Mouse (Mus musculus) heart, embryonic 14.5 days (tissue): ENCODE results near the gene Cd276. TPM values are rescaled to one million over a fixed set of nuclear protein-coding genes. Genes with fewer than 3 reads are reported as not detected.
A peak's percentile ranks its signal among the peaks of the same experiment; 100 is the strongest.
"Not testable (repeated sequence)": the region's sequence is repeated elsewhere in the genome, so short reads cannot be mapped to it uniquely, and the experiment has no call there.

Experiments used
- ATAC-seq: fragments of 200-750 bp; cut with Nextera tagmentation; 2 replicates; pipeline ENCODE4 v1.8.0; 2017; ENCODE audit warnings: low read depth, moderate TSS enrichment; ENCODE audit not compliant: insufficient number of reproducible peaks, insufficient read depth, low FRiP score
- H3K27ac ChIP-seq, 2 experiments: fragments of 200-500 bp in 1 of 2; fragments of 300-500 bp in 1 of 2; sonication (generic) in 1 of 2; replicated peaks in 1 of 2; 2 replicates each; pipeline ENCODE4 v1.5.1; 2012 to 2014; ENCODE audit warnings: low read depth in 2 of 2, low read length in 2 of 2, control low read depth in 1 of 2, mild to moderate bottlenecking in 1 of 2, mixed read lengths in 1 of 2; ENCODE audit not compliant: control insufficient read depth in 1 of 2, insufficient read depth in 1 of 2
- H3K27me3 ChIP-seq: fragments of 300-500 bp; sonication (generic); 2 replicates; pipeline ENCODE4 v1.6.1; 2014; ENCODE audit warnings: mild to moderate bottlenecking, low read length, control low read depth; ENCODE audit not compliant: control insufficient read depth, insufficient read depth
- H3K36me3 ChIP-seq: fragments of 300-500 bp; sonication (generic); 2 replicates; pipeline ENCODE4 v1.6.1; 2014; ENCODE audit warnings: mild to moderate bottlenecking, control low read depth, low read length, mixed read lengths; ENCODE audit not compliant: control insufficient read depth, insufficient read depth
- H3K4me1 ChIP-seq, 2 experiments: fragments of 200-500 bp in 1 of 2; fragments of 300-500 bp in 1 of 2; sonication (generic) in 1 of 2; 2 replicates each; pipeline ENCODE4 v1.6.1; 2012 to 2014; ENCODE audit warnings: low read length in 2 of 2, control low read depth in 1 of 2, mixed read lengths in 1 of 2; ENCODE audit not compliant: control insufficient read depth in 2 of 2, insufficient read depth in 2 of 2
- H3K4me2 ChIP-seq: fragments of 300-500 bp; sonication (generic); 2 replicates; pipeline ENCODE4 v1.6.1; 2014; ENCODE audit warnings: mild to moderate bottlenecking, low read length
- H3K4me3 ChIP-seq, 2 experiments: fragments of 200-500 bp in 1 of 2; fragments of 300-500 bp in 1 of 2; sonication (generic) in 1 of 2; 2 replicates each; pipeline ENCODE4 v1.5.1; 2012 to 2014; ENCODE audit warnings: low read length in 2 of 2, mild to moderate bottlenecking in 2 of 2, control low read depth in 1 of 2, low read depth in 1 of 2, moderate library complexity in 1 of 2; ENCODE audit not compliant: control insufficient read depth in 1 of 2, insufficient read depth in 1 of 2
- H3K9ac ChIP-seq: fragments of 300-500 bp; sonication (generic); 2 replicates; pipeline ENCODE4 v1.6.1; 2014; ENCODE audit warnings: mild to moderate bottlenecking, low read length
- H3K9me3 ChIP-seq: fragments of 300-500 bp; sonication (generic); 2 replicates; pipeline ENCODE4 v1.6.1; 2016; ENCODE audit warnings: low read length, control low read depth; ENCODE audit not compliant: control insufficient read depth
- WGBS: fragments of 180-500 bp; shearing (Covaris S2); extraction: QIAGEN DNeasy Blood & Tissue Kit; methylation state at CpG from one replicate; pipeline ENCODE4 v1.1.7; 2014; 5-methylcytosine and 5-hydroxymethylcytosine counted together
- polyA plus RNA-seq: library from polyadenylated mRNA; unstranded; fragments of >200 nt; fragmentation: Nextera tagmentation; extraction: Ambion mirVana; gene quantifications from 2 replicates; pipeline ENCODE4 v1.2.1, GENCODE M21; 2014

Gene Cd276
- polyA plus RNA-seq, 1 experiment from 2014 or later = 30.9 TPM

- H3K36me3 ChIP-seq = no peaks in the 10 kb centered on the region
- H3K4me1 ChIP-seq = peaks cover 3 to 14% of the 10 kb centered on the region in 2 experiments; a peak in 3 of 4 replicates
- H3K27me3 ChIP-seq = no peaks in the 10 kb centered on the region
- H3K9ac ChIP-seq = peak overlapping the region; percentile 80
- 24% methylated on average over 8 of the region's 8 CpGs for WGBS
- no peaks in the 10 kb centered on the region for H3K9me3 ChIP-seq
- peak overlapping the region; percentile 48 to 56 for H3K4me3 ChIP-seq
- H3K4me2 ChIP-seq = peak overlapping the region; percentile 82
- 0 out of 2 replicates have a peak, but pooled peaks have one; percentile 3 for ATAC-seq
- peak overlapping the region; percentile 93 to 95 for H3K27ac ChIP-seq
Observed at GRCm38 (mm10) chr9:58581283-58581930, 26.2 kb upstream of the Cd276 start.

GRCm38 (mm10) chr9:58580453-58581195 lies 25.4 kb upstream of the Cd276 start:
- not testable (repeated sequence) for H3K4me2 ChIP-seq, H3K27me3 ChIP-seq, H3K9me3 ChIP-seq, H3K9ac ChIP-seq, H3K36me3 ChIP-seq, H3K4me3 ChIP-seq, ATAC-seq
- 75% methylated on average over 10 of the region's 10 CpGs for WGBS
- Histone ChIP-seq H3K27ac (peak overlapping the region in 1 of 2 experiments; percentile 93; a peak in 2 of 4 replicates), H3K4me1 (peaks cover 3 to 14% of the 10 kb centered on the region in 2 experiments; a peak in 3 of 4 replicates)

- no peaks in the 10 kb centered on the region for H3K36me3 ChIP-seq
- ATAC-seq = no peak
- H3K4me1 ChIP-seq = peaks cover 3% of the 10 kb centered on the region in 2 experiments; a peak in 2 of 4 replicates
- H3K4me3 ChIP-seq = no peak overlapping the region
- no peak overlapping the region for H3K4me2 ChIP-seq
- no peaks in the 10 kb centered on the region for H3K27me3 ChIP-seq
- no peak overlapping the region for H3K27ac ChIP-seq
- no peaks in the 10 kb centered on the region for H3K9me3 ChIP-seq
- no peak overlapping the region for H3K9ac ChIP-seq
- 19% methylated on average over 3 of the region's 3 CpGs for WGBS
Observed at GRCm38 (mm10) chr9:58578669-58579068, 23.4 kb upstream of the Cd276 start.

DNA sequence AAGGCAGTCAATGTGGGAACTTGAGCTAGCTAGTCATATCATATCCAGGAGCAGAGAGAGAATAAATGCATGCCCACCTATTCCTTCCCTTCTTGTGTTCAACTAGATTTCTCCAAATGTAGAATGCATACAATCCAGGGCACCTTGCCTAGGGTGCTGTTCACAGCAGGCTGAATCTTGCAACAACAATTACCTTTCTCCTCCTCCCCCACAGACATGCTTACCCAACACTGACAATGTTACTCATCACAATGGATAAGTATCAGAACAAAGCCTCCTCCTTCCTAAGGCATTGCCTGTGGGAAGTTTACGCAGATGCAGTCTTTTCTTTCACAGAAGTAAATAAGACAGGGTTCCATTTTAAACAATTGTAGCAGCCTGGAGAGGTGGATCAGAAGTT lies 15.8 kb upstream of the Cd276 start:
- ATAC-seq = no peak
- H3K9me3 ChIP-seq = peaks cover 4% of the 10 kb centered on the region; the same call in 1 of the 2 replicates
- H3K4me2 ChIP-seq = no peak overlapping the region
- H3K27ac ChIP-seq = no peak overlapping the region
- no peaks in the 10 kb centered on the region for H3K27me3 ChIP-seq
- H3K4me1 ChIP-seq = no peaks in the 10 kb centered on the region
- H3K36me3 ChIP-seq = no peaks in the 10 kb centered on the region
- no peak overlapping the region for H3K9ac ChIP-seq
- no peak overlapping the region for H3K4me3 ChIP-seq
- WGBS = 93% methylated on average over 1 of the region's 1 CpGs

DNA sequence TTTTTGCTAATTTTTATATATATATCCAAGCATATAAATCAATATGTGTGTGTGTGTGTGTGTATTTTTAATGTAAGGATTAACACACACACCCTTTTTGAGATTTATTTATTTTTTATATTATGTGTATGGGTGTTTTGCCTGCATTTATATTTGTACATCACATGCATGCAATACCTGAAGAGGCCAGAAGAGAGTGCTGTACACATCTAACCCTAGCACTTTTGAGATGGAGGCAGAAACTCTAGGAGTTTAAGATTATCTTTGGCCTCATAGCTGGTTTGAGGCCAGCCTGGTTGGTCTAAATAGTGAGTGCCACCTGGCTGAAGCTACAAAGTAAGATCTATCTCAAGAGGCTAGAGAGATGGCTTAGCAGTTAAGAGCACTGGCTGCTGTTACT lies 12.4 kb upstream of the Cd276 start:
- Histone ChIP-seq H3K36me3 (no peaks in the 10 kb centered on the region), H3K4me1 (no peaks in the 10 kb centered on the region), H3K9ac (no peak overlapping the region), H3K9me3 (peaks cover 4% of the 10 kb centered on the region; the same call in 1 of the 2 replicates), H3K27ac (no peak overlapping the region), H3K4me2 (no peak overlapping the region), H3K4me3 (no peak overlapping the region), H3K27me3 (no peaks in the 10 kb centered on the region)
- ATAC-seq = no peak

DNA sequence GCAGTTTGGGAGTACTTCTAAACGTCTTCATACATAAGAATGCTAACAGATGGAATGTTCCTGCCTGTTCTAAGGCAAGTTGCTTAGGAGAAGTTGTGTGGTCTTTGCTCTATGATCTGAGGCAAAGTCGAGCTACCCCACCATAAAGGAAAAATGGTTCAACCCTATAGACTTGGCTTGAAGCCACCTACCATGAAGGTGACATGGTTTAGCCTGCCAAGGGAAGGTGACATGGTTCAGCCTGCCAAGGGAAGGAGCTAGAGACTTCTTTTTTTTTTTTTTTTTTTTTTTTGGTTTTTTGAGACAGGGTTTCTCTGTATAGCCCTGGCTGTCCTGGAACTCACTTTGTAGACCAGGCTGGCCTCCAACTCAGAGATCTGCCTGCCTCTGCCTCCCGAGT lies 10.7 kb upstream of the Cd276 start:
- not testable (repeated sequence) for H3K4me1 ChIP-seq, H3K9ac ChIP-seq, H3K9me3 ChIP-seq, H3K36me3 ChIP-seq, H3K4me3 ChIP-seq, ATAC-seq, H3K4me2 ChIP-seq, H3K27ac ChIP-seq, H3K27me3 ChIP-seq
- 76% methylated on average over 3 of the region's 3 CpGs for whole genome bisulfite sequencing

- ATAC-seq = no peak
- Histone ChIP-seq H3K9me3 (no peaks in the 10 kb centered on the region), H3K27me3 (no peaks in the 10 kb centered on the region), H3K27ac (no peak overlapping the region), H3K9ac (no peak overlapping the region), H3K4me2 (no peak overlapping the region), H3K4me1 (peaks cover 5 to 15% of the 10 kb centered on the region in 2 experiments), H3K4me3 (no peak overlapping the region), H3K36me3 (no peaks in the 10 kb centered on the region)
- WGBS = 78% methylated on average over 3 of the region's 3 CpGs
Observed at GRCm38 (mm10) chr9:58560211-58560610, 5.0 kb upstream of the Cd276 start.
